In the genomic region with DNA sequence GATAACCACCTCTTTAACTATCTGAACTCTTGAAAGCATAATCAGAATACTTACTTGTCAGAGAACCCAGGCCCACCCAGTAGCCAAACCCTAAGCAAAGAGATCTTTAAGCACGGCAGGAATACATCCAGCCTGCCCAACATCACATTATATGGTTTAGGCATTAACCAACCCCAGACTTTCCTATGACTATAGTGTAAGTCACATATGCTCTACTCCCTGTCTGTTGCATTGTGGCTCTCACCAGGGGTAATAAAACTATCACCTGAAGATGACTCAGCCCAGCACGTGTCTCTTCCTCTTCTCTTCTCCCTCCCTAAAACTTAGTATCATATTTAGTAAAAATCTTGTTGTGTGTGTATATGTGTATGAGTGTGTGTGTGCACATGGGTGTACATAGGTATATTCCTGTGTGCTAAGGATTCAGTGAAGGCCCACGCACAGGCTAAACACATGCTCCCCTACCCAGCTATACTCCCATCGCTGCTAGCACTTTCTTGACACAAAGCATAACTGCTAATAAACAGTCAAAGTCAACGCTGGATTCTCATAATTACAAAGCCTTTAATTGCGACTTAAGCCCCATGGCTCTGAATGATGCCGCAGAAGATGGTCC, we compare ENCODE assay signal across 18 mouse cellular contexts.
A peak's percentile ranks its signal among the peaks of the same experiment; 100 is the strongest.
DNase-seq lines count a peak whose midpoint lies in the region; ATAC-seq and TF ChIP-seq lines count a peak whose summit lies in the region.
"Had no signal": no experiment of that assay in that cellular context is flagged by ENCODE, and none has a peak within 500 bp of the region (broad histone marks: within the 10 kb centered on the region; RNA-seq: fewer than 3 reads in every experiment).

No protein-coding gene starts in this region.

- 70% methylated on average over 7 of the region's 7 CpGs for WGBS in hindbrain, embryonic 14.5 days
- WGBS in hindbrain, embryonic 10.5 days, result 91% methylated on average over 7 of the region's 7 CpGs
- 67% methylated on average over 7 of the region's 7 CpGs for WGBS in midbrain, embryonic 15.5 days
- 88% methylated on average over 7 of the region's 7 CpGs for WGBS in midbrain, embryonic 11.5 days

- peaks cover 5% of the 10 kb centered on the region for H3K4me1 ChIP-seq in hindbrain, embryonic 14.5 days (replicated peaks; ENCODE audit: control insufficient read depth, insufficient read depth, low read length)
- H3K4me1 ChIP-seq in hindbrain, embryonic 10.5 days (replicated peaks), result peaks cover 10% of the 10 kb centered on the region
- peaks cover 5% of the 10 kb centered on the region for H3K4me1 ChIP-seq in midbrain, embryonic 15.5 days
- no peaks in the 10 kb centered on the region for H3K4me1 ChIP-seq in midbrain, embryonic 11.5 days (ENCODE audit: control insufficient read depth, insufficient read depth, low read length)
- H3K4me1 ChIP-seq: liver, embryonic 12.5 days; midbrain, embryonic 12.5 days had no signal

- intact Hi-C loops in gastrocnemius, adult 2 months (cut with DNase I), result no loop called here
- intact Hi-C loops in gastrocnemius, postnatal 36 days (cut with DNase I), result no loop called here

- no peak overlapping the region for H3K4me3 ChIP-seq in gastrocnemius, adult 2 months
- no peak overlapping the region for H3K4me3 ChIP-seq in hindbrain, embryonic 14.5 days (replicated peaks; ENCODE audit: low read length)
- no peak overlapping the region for H3K4me3 ChIP-seq in hindbrain, embryonic 10.5 days
- H3K4me3 ChIP-seq in midbrain, embryonic 15.5 days, result no peak overlapping the region
- H3K4me3 ChIP-seq in midbrain, embryonic 11.5 days (ENCODE audit: low read depth, low read length), result no peak overlapping the region
- H3K4me3 ChIP-seq: limb, embryonic 10.5 days; liver, embryonic 12.5 days; midbrain, embryonic 12.5 days; neural tube, embryonic 12.5 days had no signal

- H3K27ac ChIP-seq in gastrocnemius, adult 2 months, result peak overlapping the region; percentile 52; the same call in 1 of the 2 replicates
- H3K27ac ChIP-seq in hindbrain, embryonic 14.5 days, result peak overlapping the region; percentile 58; the same call in 1 of the 2 replicates
- no peak overlapping the region for H3K27ac ChIP-seq in hindbrain, embryonic 10.5 days
- peak overlapping the region; percentile 53; the same call in 1 of the 2 replicates for H3K27ac ChIP-seq in midbrain, embryonic 15.5 days
- H3K27ac ChIP-seq in midbrain, embryonic 11.5 days (ENCODE audit: low read depth, low read length), result no peak overlapping the region
- H3K27ac ChIP-seq: limb, embryonic 10.5 days; liver, embryonic 12.5 days; midbrain, embryonic 12.5 days; neural tube, embryonic 12.5 days had no signal

- H3K36me3 ChIP-seq in hindbrain, embryonic 14.5 days (replicated peaks; ENCODE audit: control insufficient read depth, insufficient read depth), result no peaks in the 10 kb centered on the region
- no peaks in the 10 kb centered on the region for H3K36me3 ChIP-seq in hindbrain, embryonic 10.5 days
- no peaks in the 10 kb centered on the region for H3K36me3 ChIP-seq in midbrain, embryonic 15.5 days (replicated peaks)
- H3K36me3 ChIP-seq in midbrain, embryonic 11.5 days (ENCODE audit: control insufficient read depth, insufficient read depth, low read length), result no peaks in the 10 kb centered on the region
- H3K36me3 ChIP-seq: limb, embryonic 10.5 days; liver, embryonic 12.5 days; midbrain, embryonic 12.5 days; neural tube, embryonic 12.5 days had no signal

- TF ChIP-seq CTCF in gastrocnemius, adult 2 months (IDR thresholded peaks at IDR 0.05), result no peak

- no peak for DNase-seq in gastrocnemius, adult 2 months
- no peak for DNase-seq in gastrocnemius, postnatal 36 days
- no peak for DNase-seq in hindbrain, embryonic 14.5 days (ENCODE audit: low spot score)
- no peak for DNase-seq in hindbrain, embryonic 10.5 days (ENCODE audit: low spot score)
- no peak for DNase-seq in midbrain, embryonic 11.5 days (ENCODE audit: low spot score, missing footprints)
- DNase-seq in adrenal gland, postnatal 4 days (ENCODE audit: low spot score in 2 of 2), result no peak
- DNase-seq in urinary bladder, postnatal 10 days (ENCODE audit: low spot score), result no peak
- DNase-seq: B cell, adult 2 months; kidney, adult 2 months; kidney, postnatal 4 days; layer of hippocampus, postnatal 36 days; lung, postnatal 10 days; retina, postnatal 1 day had no signal

- no peak overlapping the region for H3K4me2 ChIP-seq in hindbrain, embryonic 14.5 days (replicated peaks)
- no peak overlapping the region for H3K4me2 ChIP-seq in midbrain, embryonic 15.5 days
- H3K4me2 ChIP-seq in midbrain, embryonic 11.5 days, result no peak overlapping the region
- H3K4me2 ChIP-seq: liver, embryonic 12.5 days; midbrain, embryonic 12.5 days; neural tube, embryonic 12.5 days had no signal

- no peak overlapping the region for H3K9ac ChIP-seq in hindbrain, embryonic 14.5 days
- no peak overlapping the region for H3K9ac ChIP-seq in midbrain, embryonic 15.5 days
- no peak overlapping the region for H3K9ac ChIP-seq in midbrain, embryonic 11.5 days (ENCODE audit: low read length)
- H3K9ac ChIP-seq: liver, embryonic 12.5 days; midbrain, embryonic 12.5 days; neural tube, embryonic 12.5 days had no signal

- no peaks in the 10 kb centered on the region for H3K27me3 ChIP-seq in hindbrain, embryonic 14.5 days (ENCODE audit: control insufficient read depth, insufficient read depth, low read length)
- no peaks in the 10 kb centered on the region for H3K27me3 ChIP-seq in hindbrain, embryonic 10.5 days (ENCODE audit: insufficient read depth, poor library complexity, severe bottlenecking)
- no peaks in the 10 kb centered on the region for H3K27me3 ChIP-seq in midbrain, embryonic 15.5 days (replicated peaks)
- H3K27me3 ChIP-seq in midbrain, embryonic 11.5 days (ENCODE audit: control insufficient read depth, insufficient read depth, low read length), result no peaks in the 10 kb centered on the region
- H3K27me3 ChIP-seq: midbrain, embryonic 12.5 days; neural tube, embryonic 12.5 days had no signal

- no peaks in the 10 kb centered on the region for H3K9me3 ChIP-seq in hindbrain, embryonic 14.5 days (ENCODE audit: control insufficient read depth, low read length)
- no peaks in the 10 kb centered on the region for H3K9me3 ChIP-seq in hindbrain, embryonic 10.5 days
- no peaks in the 10 kb centered on the region for H3K9me3 ChIP-seq in midbrain, embryonic 15.5 days
- no peaks in the 10 kb centered on the region for H3K9me3 ChIP-seq in midbrain, embryonic 11.5 days (ENCODE audit: control insufficient read depth, low read length)
- H3K9me3 ChIP-seq: limb, embryonic 10.5 days; liver, embryonic 12.5 days; midbrain, embryonic 12.5 days; neural tube, embryonic 12.5 days had no signal

- no peak; the same call in 1 of the 2 replicates for ATAC-seq in hindbrain, embryonic 14.5 days (ENCODE audit: low FRiP score)
- ATAC-seq in midbrain, embryonic 15.5 days (replicated peaks), result peak; percentile 52; the same call in 1 of the 2 replicates
- ATAC-seq in midbrain, embryonic 11.5 days (ENCODE audit: low FRiP score), result no peak
- ATAC-seq: liver, embryonic 12.5 days had no signal

Comparison
In these comparisons a context has a peak if more than half of its experiments do, and no peak if none do; other contexts are left out.
1. H3K27ac ChIP-seq: peak in gastrocnemius, adult 2 months (single experiment), hindbrain, embryonic 14.5 days (single experiment) and midbrain, embryonic 15.5 days (single experiment); none in hindbrain, embryonic 10.5 days (single experiment) and midbrain, embryonic 11.5 days (single experiment).